Mouse (Mus musculus): Measurements from ENCODE around the gene Trip10.

- no peak for TF ChIP-seq CTCF (IDR thresholded peaks at IDR 0.05; ENCODE audit: borderline replicate concordance, insufficient read depth, low read depth, low read length)
- TF ChIP-seq POLR2A (IDR thresholded peaks at IDR 0.05; ENCODE audit: borderline replicate concordance, insufficient read depth, low read length) = no peak
Observed at GRCm38 (mm10) chr17:57264164-57264563, 14.9 kb downstream of the Trip10 start.

All from cerebellum, adult 2 months (tissue).